Mouse (Mus musculus) heart, postnatal 0 days (tissue): ENCODE results near the gene Taar8a. TPM values are rescaled to one million over a fixed set of nuclear protein-coding genes. Genes with fewer than 3 reads are reported as not detected.
A peak's percentile ranks its signal among the peaks of the same experiment; 100 is the strongest.
"Not testable (repeated sequence)": the region's sequence is repeated elsewhere in the genome, so short reads cannot be mapped to it uniquely, and the experiment has no call there.

Source experiments
- ATAC-seq: fragments of 200-750 bp; cut with Nextera tagmentation; 2 replicates; pipeline ENCODE4 v1.8.0; 2017; ENCODE audit warnings: low read depth, moderate number of reproducible peaks, moderate library complexity; ENCODE audit not compliant: insufficient read depth
- DNase-seq: peaks from one replicate; pipeline ENCODE4 v3.0.0-alpha.2; 2016; ENCODE audit warnings: low spot score
- H3K27ac ChIP-seq: fragments of 300-500 bp; sonication (generic); 2 replicates; pipeline ENCODE4 v1.5.1; 2014; ENCODE audit warnings: low read depth, mild to moderate bottlenecking
- H3K27me3 ChIP-seq: fragments of 300-500 bp; sonication (generic); 2 replicates; pipeline ENCODE4 v1.6.1; 2014; ENCODE audit warnings: low read length, mixed read lengths; ENCODE audit not compliant: control insufficient read depth, insufficient read depth
- H3K36me3 ChIP-seq: fragments of 300-500 bp; sonication (generic); replicated peaks from 2 replicates; pipeline ENCODE4 v1.6.1; 2014; ENCODE audit warnings: low read length, mixed read lengths; ENCODE audit not compliant: control insufficient read depth, insufficient read depth
- H3K4me1 ChIP-seq: fragments of 300-500 bp; sonication (generic); 2 replicates; pipeline ENCODE4 v1.6.1; 2014; ENCODE audit warnings: antibody characterized with exemption; ENCODE audit not compliant: control insufficient read depth, insufficient read depth
- H3K4me2 ChIP-seq: fragments of 300-500 bp; sonication (generic); 2 replicates; pipeline ENCODE4 v1.6.1; 2014; ENCODE audit warnings: low read depth, mild to moderate bottlenecking, low read length, moderate library complexity
- H3K4me3 ChIP-seq: fragments of 300-500 bp; sonication (generic); 2 replicates; pipeline ENCODE4 v1.5.1; 2014; ENCODE audit warnings: low read depth, low read length
- H3K9ac ChIP-seq: fragments of 300-500 bp; sonication (generic); replicated peaks from 2 replicates; pipeline ENCODE4 v1.6.1; 2014; ENCODE audit warnings: low read depth, low read length, mixed read lengths
- H3K9me3 ChIP-seq: fragments of 300-500 bp; sonication (generic); replicated peaks from 2 replicates; pipeline ENCODE4 v1.6.1; 2016; ENCODE audit warnings: low read length; ENCODE audit not compliant: control insufficient read depth
- CTCF ChIP-seq: IDR thresholded peaks from 2 replicates; pipeline ENCODE4 v1.5.1; 2016; ENCODE audit warnings: antibody characterized with exemption, control low read depth, low read depth
- EP300 ChIP-seq: IDR thresholded peaks from 2 replicates; pipeline ENCODE4 v1.6.1; 2016; ENCODE audit warnings: antibody characterized with exemption, low read depth
- WGBS: fragments of 180-500 bp; shearing (Covaris S2); extraction: QIAGEN DNeasy Blood & Tissue Kit; methylation state at CpG from one replicate; pipeline ENCODE4 v1.1.7; 2014; 5-methylcytosine and 5-hydroxymethylcytosine counted together
- polyA plus RNA-seq: library from polyadenylated mRNA; unstranded; fragments of >200 nt; fragmentation: Nextera tagmentation; extraction: Ambion mirVana; gene quantifications from 2 replicates; pipeline ENCODE4 v1.2.1, GENCODE M21; 2015
- total RNA-seq: library from RNA; depleted of rRNA; stranded (reverse); fragments of >200 nt; gene quantifications from 2 replicates; pipeline ENCODE4 v1.2.3, GENCODE M21; 2014; ENCODE audit warnings: low replicate concordance; rRNA removed

Gene Taar8a
- total and polyA plus RNA-seq, 2 experiments from 2014 or later: not detected

DNA sequence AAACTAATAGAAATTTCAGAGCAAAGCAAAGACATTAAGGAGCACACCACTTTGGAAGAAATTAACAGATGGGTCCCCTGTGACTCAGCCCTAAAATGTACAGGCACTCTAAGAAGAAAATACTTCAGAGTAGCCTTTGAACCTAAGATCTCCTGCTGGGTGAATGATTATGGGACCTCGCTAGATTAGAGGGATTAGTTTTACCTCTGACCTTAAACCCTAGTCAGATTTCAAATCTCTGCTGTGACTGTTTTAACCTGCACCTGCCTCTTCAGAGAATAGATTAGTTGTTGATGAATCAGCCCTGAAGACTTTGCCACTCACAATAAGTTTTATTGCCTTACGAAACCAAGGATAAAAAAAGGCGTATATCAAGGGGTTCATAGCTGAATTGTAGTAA, 31.9 kb downstream of the Taar8a start:
- ATAC-seq: no peak

GRCm38 (mm10) chr10:24109434-24109833, 33.1 kb downstream of the Taar8a start, which contains the start of gene Taar9:
Taar9 (minus strand) TSS chr10:24109534.
- 73% methylated on average over 8 of the region's 8 CpGs for WGBS
- ATAC-seq, H3K4me3 ChIP-seq, H3K4me2 ChIP-seq, H3K9me3 ChIP-seq, H3K27me3 ChIP-seq, H3K36me3 ChIP-seq, H3K4me1 ChIP-seq, DNase-seq, H3K27ac ChIP-seq, H3K9ac ChIP-seq: not testable (repeated sequence)

More for the DNA sequence above, 31.9 kb downstream of the Taar8a start:
- Histone ChIP-seq H3K9ac (no peak overlapping the region), H3K4me3 (no peak overlapping the region), H3K9me3 (no peaks in the 10 kb centered on the region), H3K4me1 (no peaks in the 10 kb centered on the region), H3K4me2 (no peak overlapping the region), H3K36me3 (no peaks in the 10 kb centered on the region), H3K27me3 (no peaks in the 10 kb centered on the region), H3K27ac (no peak overlapping the region)
- no peak for TF ChIP-seq EP300
- TF ChIP-seq CTCF: no peak
- WGBS: 82% methylated on average over 3 of the region's 3 CpGs
- DNase-seq: no peak

- TF ChIP-seq EP300 (no peak), CTCF (peak; percentile 78)
- Histone ChIP-seq H3K4me1 (no peaks in the 10 kb centered on the region), H3K27me3 (no peaks in the 10 kb centered on the region), H3K27ac (no peak overlapping the region), H3K4me3 (no peak overlapping the region), H3K9me3 (0 out of 2 replicates have a peak, but pooled peaks cover 3% of the 10 kb centered on the region), H3K9ac (no peak overlapping the region), H3K4me2 (no peak overlapping the region), H3K36me3 (no peaks in the 10 kb centered on the region)
- ATAC-seq: no peak
- WGBS: 39% methylated on average over 6 of the region's 6 CpGs
- peak; percentile 60 for DNase-seq
Observed at GRCm38 (mm10) chr10:24111116-24111778, 34.9 kb downstream of the Taar8a start.

Other genes starting within 250 kb of the Taar8a start
- gene Vnn3, start 225.0 kb upstream of the Taar8a start, total RNA-seq: 0.62 TPM in 1 of 2 replicates, not detected in the other
- 0.08 and 0.12 TPM in 2 replicates for gene Vnn3, start 225.0 kb upstream of the Taar8a start, polyA plus RNA-seq
- 3.4 and 7.3 TPM in 2 replicates for gene Vnn1, start 181.8 kb upstream of the Taar8a start, total RNA-seq
- gene Vnn1, start 181.8 kb upstream of the Taar8a start, polyA plus RNA-seq: 0.68 and 0.74 TPM in 2 replicates
- not detected in 2 replicates for gene Taar1, start 156.1 kb upstream of the Taar8a start, total RNA-seq
- gene Taar1, start 156.1 kb upstream of the Taar8a start, polyA plus RNA-seq: not detected in 2 replicates
- not detected in 2 replicates for gene Taar2, start 137.9 kb upstream of the Taar8a start, total RNA-seq
- gene Taar2, start 137.9 kb upstream of the Taar8a start, polyA plus RNA-seq: not detected in 2 replicates
- gene Taar3, start 126.9 kb upstream of the Taar8a start, total RNA-seq: not detected in 2 replicates
- gene Taar3, start 126.9 kb upstream of the Taar8a start, polyA plus RNA-seq: not detected in 2 replicates
- gene Taar4, start 116.0 kb upstream of the Taar8a start, total RNA-seq: not detected in 2 replicates
- not detected in 2 replicates for gene Taar4, start 116.0 kb upstream of the Taar8a start, polyA plus RNA-seq
- gene Taar5, start 105.8 kb upstream of the Taar8a start, total RNA-seq: not detected in 2 replicates
- not detected in 2 replicates for gene Taar5, start 105.8 kb upstream of the Taar8a start, polyA plus RNA-seq
- gene Taar6, start 90.9 kb upstream of the Taar8a start, total RNA-seq: not detected in 2 replicates
- not detected in 2 replicates for gene Taar6, start 90.9 kb upstream of the Taar8a start, polyA plus RNA-seq
- gene Taar7a, start 83.0 kb upstream of the Taar8a start, total RNA-seq: not detected in 2 replicates
- not detected in 2 replicates for gene Taar7a, start 83.0 kb upstream of the Taar8a start, polyA plus RNA-seq
- gene Taar7b, start 76.6 kb upstream of the Taar8a start, total RNA-seq: not detected in 2 replicates
- not detected in 2 replicates for gene Taar7b, start 76.6 kb upstream of the Taar8a start, polyA plus RNA-seq
- not detected in 2 replicates for gene Taar7d, start 49.3 kb upstream of the Taar8a start, total RNA-seq
- not detected in 2 replicates for gene Taar7d, start 49.3 kb upstream of the Taar8a start, polyA plus RNA-seq
- gene Taar7e, start 38.9 kb upstream of the Taar8a start, total RNA-seq: not detected in 2 replicates
- not detected in 2 replicates for gene Taar7e, start 38.9 kb upstream of the Taar8a start, polyA plus RNA-seq
- not detected in 2 replicates for gene Taar7f, start 27.0 kb upstream of the Taar8a start, total RNA-seq
- not detected in 2 replicates for gene Taar7f, start 27.0 kb upstream of the Taar8a start, polyA plus RNA-seq
- not detected in 2 replicates for gene Taar8b, start 15.8 kb downstream of the Taar8a start, total RNA-seq
- gene Taar8b, start 15.8 kb downstream of the Taar8a start, polyA plus RNA-seq: not detected in 2 replicates
- gene Taar8c, start 25.4 kb downstream of the Taar8a start, total RNA-seq: not detected in 2 replicates
- gene Taar8c, start 25.4 kb downstream of the Taar8a start, polyA plus RNA-seq: not detected in 2 replicates
- not detected in 2 replicates for gene Taar9, start 33.0 kb downstream of the Taar8a start, total RNA-seq
- gene Taar9, start 33.0 kb downstream of the Taar8a start, polyA plus RNA-seq: not detected in 2 replicates
- gene Stx7, start 72.8 kb downstream of the Taar8a start, total RNA-seq: 30.1 and 35.6 TPM in 2 replicates
- gene Stx7, start 72.8 kb downstream of the Taar8a start, polyA plus RNA-seq: 67.8 and 68.8 TPM in 2 replicates
- 0.46 and 3.2 TPM in 2 replicates for gene Moxd1, start 147.0 kb downstream of the Taar8a start, total RNA-seq
- gene Moxd1, start 147.0 kb downstream of the Taar8a start, polyA plus RNA-seq: 1.5 and 2.6 TPM in 2 replicates